Mouse (Mus musculus) cerebellum, adult 2 months (tissue): ENCODE measurements at regions not wholly inside any gene's neighbourhood (a gene's known extent, or its start where the extent isn't known, plus 50 kb on each side); places are given as distances from the start of the nearest gene placed in this dataset.
A peak's percentile ranks its signal among the peaks of the same experiment; 100 is the strongest.

Experiments used
- DNase-seq, 2 experiments: peaks; one replicate each; pipeline ENCODE4 v3.0.0; 2021
- H3K27ac ChIP-seq: fragments of 200-500 bp; 2 replicates; pipeline ENCODE4 v1.5.1; 2012; ENCODE audit warnings: low read length, control low read depth, inconsistent platforms; ENCODE audit not compliant: insufficient read depth
- H3K27me3 ChIP-seq: fragments of 200-500 bp; 2 replicates; pipeline ENCODE4 v1.6.1; 2012; ENCODE audit warnings: inconsistent platforms, mild to moderate bottlenecking, low read length, moderate library complexity; ENCODE audit not compliant: control insufficient read depth, insufficient read depth
- H3K4me1 ChIP-seq: fragments of 200-500 bp; 2 replicates; pipeline ENCODE4 v1.6.1; 2011; ENCODE audit warnings: low read length; ENCODE audit not compliant: control insufficient read depth, insufficient read depth
- H3K4me3 ChIP-seq: fragments of 200-500 bp; replicated peaks from 2 replicates; pipeline ENCODE3; 2011; ENCODE audit warnings: mild to moderate bottlenecking, low read depth, low read length, control low read depth; ENCODE audit not compliant: insufficient read depth
- CTCF ChIP-seq: fragments of 200-500 bp; IDR thresholded peaks from 2 replicates; pipeline ENCODE4 v1.5.1; 2011; ENCODE audit warnings: low read depth, mild to moderate bottlenecking, control low read depth, low read length, moderate library complexity, borderline replicate concordance; ENCODE audit not compliant: insufficient read depth
- POLR2A ChIP-seq: fragments of 200-500 bp; IDR thresholded peaks from 2 replicates; pipeline ENCODE4 v1.6.1; 2011; ENCODE audit warnings: low read length, control low read depth, borderline replicate concordance; ENCODE audit not compliant: insufficient read depth
- WGBS: fragments of 180-500 bp; shearing (Covaris S2); methylation state at CpG from one replicate; pipeline ENCODE4 v1.1.7; 2018; 5-methylcytosine and 5-hydroxymethylcytosine counted together

DNA sequence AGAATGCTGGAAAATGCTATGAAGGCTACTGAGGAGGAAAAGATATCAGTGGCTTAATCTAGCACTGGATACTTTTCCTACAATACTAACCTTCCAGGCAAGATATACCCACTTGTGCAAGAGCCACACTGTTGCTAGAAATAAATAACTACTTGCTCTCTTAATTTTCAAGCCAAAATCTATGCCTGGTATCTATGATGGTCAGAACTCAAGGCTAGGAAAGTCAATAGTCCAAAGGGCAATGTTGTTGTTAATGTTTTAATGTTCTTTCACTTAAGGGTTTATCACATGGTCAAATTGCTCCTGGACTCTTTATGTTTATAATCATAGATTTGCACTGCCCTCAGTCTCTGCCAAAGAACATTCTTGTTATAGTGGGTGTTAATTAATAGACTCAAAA is 533.5 kb downstream of the Kcnj2 start:
- H3K4me1 ChIP-seq = no peaks in the 10 kb centered on the region
- DNase-seq = no peak
- no peaks in the 10 kb centered on the region for H3K27me3 ChIP-seq
- no peak overlapping the region for H3K27ac ChIP-seq
- no peak overlapping the region for H3K4me3 ChIP-seq
- TF ChIP-seq POLR2A (no peak), CTCF (no peak)

DNA sequence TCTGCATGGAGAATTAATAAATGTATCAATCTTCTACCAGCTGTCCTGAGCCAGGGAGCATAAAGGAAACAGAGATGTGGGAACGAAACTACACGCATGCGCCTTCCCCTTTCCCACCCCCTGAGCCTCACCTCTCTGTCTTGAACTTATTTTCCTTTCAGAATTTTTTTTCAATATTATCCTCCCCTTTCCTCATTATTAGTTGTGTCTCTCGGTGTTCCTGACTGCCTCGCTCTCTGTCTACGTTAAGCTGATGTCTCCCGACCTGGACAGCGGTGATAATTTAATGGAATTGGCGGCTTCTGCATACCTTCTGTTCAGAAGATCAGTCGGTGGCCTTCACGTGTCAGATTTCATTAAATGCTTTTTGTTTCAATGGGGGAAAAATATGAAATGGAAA is 539.2 kb downstream of the Kcnj2 start:
- 16% methylated on average over 11 of the region's 11 CpGs for WGBS
- no peaks in the 10 kb centered on the region for H3K4me1 ChIP-seq
- peak overlapping the region; percentile 89 for H3K4me3 ChIP-seq
- no peak overlapping the region for H3K27ac ChIP-seq
- H3K27me3 ChIP-seq = no peaks in the 10 kb centered on the region
- DNase-seq = peak; percentile 12 to 19
- TF ChIP-seq CTCF (no peak), POLR2A (no peak)

DNA sequence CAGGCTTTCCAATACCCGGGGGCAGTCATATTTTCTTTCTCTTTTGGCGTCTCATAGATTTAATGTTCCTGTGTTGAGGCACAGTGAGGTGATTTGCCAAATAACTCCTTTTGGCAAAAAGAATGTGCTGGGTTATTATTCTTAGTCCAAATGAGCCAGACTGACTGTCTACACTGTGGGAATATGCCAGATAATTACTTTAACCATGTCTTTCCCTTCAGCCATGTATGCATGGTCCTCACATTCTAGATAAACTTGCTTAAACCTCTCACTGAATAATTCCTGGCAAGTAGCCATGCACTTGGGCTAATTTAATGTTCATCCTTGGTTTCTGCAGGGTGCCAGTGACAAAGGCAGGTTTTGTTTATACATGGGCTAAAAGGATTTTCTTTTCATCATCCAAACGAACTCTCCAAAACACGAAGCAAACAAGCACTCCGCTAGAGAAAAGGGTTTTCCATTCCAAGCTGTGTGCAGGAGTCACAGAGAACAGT is 544.6 kb downstream of the Kcnj2 start:
- 18% methylated on average over 5 of the region's 5 CpGs for WGBS
- no peak for TF ChIP-seq CTCF
- no peak for TF ChIP-seq POLR2A

DNA sequence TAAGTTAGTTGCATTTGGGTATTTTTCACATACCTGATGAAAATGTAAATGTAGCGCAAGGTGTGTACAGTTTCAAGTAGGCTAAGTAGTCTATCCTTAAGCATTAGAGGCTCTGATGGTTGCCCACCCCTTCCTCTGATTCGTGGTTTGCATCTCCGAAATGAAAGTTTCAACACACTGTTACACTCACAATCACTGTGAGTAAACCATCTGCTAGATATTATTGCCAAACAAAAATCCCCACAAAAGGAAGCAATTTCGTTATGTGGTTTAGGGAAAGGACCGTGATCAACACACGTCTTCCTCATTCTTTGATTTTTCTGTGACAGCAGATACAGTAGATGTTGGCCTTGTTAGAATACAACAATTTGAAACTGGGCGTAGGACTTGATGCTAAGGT is 577.6 kb downstream of the Kcnj2 start:
- TF ChIP-seq POLR2A (no peak), CTCF (no peak)
- no peaks in the 10 kb centered on the region for H3K27me3 ChIP-seq
- 87% methylated on average over 7 of the region's 7 CpGs for WGBS

More for the DNA sequence above, 544.6 kb downstream of the Kcnj2 start:
- H3K27ac ChIP-seq = no peak overlapping the region
- H3K4me1 ChIP-seq = no peaks in the 10 kb centered on the region
- H3K27me3 ChIP-seq = no peaks in the 10 kb centered on the region
- DNase-seq = no peak
- H3K4me3 ChIP-seq = no peak overlapping the region

DNA sequence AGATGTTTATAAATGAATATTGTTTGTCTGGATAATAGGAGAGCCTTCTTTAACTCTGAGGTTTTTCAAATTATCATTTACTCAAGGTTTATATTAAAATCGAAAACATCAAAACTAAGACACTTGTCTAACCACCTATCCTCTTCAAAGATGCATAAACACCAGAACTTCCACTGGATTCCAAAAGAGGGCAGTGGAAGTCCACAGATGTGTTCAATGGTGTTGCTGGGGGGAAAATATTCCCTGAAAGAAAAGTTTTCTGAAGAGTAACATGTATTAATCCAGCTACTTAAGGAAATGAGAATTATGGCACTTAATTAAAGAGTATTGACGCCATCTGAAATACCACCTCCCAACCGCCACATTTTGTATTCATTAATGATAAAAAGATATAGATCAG is 586.9 kb downstream of the Kcnj2 start:
- no peak for DNase-seq
- Histone ChIP-seq H3K27ac (no peak overlapping the region), H3K27me3 (no peaks in the 10 kb centered on the region), H3K4me3 (no peak overlapping the region), H3K4me1 (no peaks in the 10 kb centered on the region)
- TF ChIP-seq POLR2A (no peak), CTCF (no peak)
- WGBS = 45% methylated on average over 3 of the region's 3 CpGs

More for the DNA sequence above, 577.6 kb downstream of the Kcnj2 start:
- Histone ChIP-seq H3K4me1 (no peaks in the 10 kb centered on the region), H3K27ac (no peak overlapping the region), H3K4me3 (no peak overlapping the region)
- no peak for DNase-seq

DNA sequence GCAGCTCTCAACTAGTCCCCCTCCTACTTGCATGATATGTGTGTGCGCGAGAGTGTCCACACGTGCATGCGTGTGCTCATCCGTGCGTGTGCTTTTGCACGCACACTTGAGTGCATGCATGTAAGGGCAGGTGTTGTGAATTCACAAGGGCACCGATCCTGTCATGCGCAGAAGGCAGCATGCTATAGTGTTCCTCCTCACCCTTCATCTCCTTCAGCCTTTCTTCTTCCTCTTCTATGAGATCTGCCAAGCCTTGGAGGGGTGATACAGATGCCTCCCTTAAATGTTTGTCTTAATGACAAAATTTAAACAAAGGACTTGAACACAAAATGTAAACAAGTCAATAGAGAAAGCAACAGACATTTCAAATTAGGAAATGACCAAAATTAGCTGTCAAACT is 591.8 kb downstream of the Kcnj2 start:
- H3K4me1 ChIP-seq = no peaks in the 10 kb centered on the region
- no peak for DNase-seq
- WGBS = 90% methylated on average over 9 of the region's 9 CpGs
- no peak overlapping the region for H3K27ac ChIP-seq
- no peak overlapping the region for H3K4me3 ChIP-seq
- no peaks in the 10 kb centered on the region for H3K27me3 ChIP-seq
- TF ChIP-seq POLR2A (no peak), CTCF (no peak)

DNA sequence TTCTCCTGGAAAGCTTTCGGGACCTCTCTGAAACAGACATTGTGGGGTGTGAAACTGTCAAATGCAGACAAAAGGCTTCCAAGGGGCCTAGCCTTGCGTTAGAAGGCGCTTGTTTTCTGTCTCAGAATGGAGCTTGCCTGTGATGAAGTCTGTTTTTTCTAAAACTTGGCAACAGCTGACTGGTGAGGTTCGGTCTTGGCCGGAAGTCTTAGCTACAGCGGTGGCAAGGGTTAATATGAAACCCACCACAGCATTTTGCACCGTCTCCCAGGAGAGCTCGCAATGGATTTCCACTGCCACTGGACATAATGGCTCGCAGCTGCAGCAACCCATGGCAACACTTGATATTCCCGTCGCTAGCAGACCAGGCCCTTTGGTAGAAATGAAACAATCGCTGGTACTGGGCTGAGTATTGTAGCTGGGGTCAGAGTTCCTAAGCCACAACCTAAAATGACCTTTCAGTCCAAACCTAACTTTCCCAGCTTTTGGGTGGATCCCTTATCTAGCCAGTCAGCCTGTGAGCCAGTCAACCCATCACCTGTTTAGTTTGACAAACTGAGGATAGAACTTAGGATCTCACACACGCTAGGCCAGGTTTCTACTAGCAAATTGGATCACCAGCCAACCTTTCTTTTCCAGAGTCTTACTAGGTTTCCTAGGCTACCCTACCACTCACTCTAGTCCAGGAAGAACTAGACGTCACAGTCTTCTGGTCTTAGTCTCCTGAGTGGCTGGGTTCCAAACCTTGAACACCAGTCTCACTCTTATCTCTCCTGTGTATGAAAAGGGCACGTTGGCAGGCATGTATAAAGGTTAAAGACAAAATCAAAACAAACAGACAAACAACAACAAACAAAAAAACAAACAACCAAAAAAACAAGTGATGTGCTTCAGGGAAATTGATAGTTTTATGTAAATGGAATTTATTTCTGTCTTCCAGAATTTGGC is 592.7 kb downstream of the Kcnj2 start:
- whole genome bisulfite sequencing = 28% methylated on average over 15 of the region's 15 CpGs
- Histone ChIP-seq H3K27ac (no peak overlapping the region), H3K27me3 (no peaks in the 10 kb centered on the region), H3K4me3 (no peak overlapping the region), H3K4me1 (no peaks in the 10 kb centered on the region)
- DNase-seq = no peak
- TF ChIP-seq CTCF (no peak), POLR2A (no peak)

DNA sequence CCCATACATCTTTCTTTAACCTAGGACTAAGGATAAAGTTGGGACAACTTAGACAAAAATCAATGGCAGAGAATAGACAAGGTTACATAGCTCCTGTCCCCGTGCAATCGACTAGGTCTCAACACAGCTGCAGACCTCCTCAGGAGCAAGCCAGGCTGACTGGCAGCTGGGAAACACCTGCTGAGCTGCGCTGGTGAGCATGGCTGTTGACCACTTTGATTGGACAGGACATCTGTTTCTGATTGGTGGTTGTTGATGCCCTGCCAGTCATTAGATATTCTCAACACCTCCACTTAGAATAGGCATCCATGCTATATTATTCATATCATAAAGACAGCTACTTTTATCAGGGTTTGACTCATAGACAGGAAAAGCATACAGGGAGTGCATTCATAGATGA is 597.3 kb downstream of the Kcnj2 start:
- H3K4me3 ChIP-seq = no peak overlapping the region
- TF ChIP-seq POLR2A = no peak
- TF ChIP-seq CTCF = no peak
- no peak overlapping the region for H3K27ac ChIP-seq
- DNase-seq = no peak
- 57% methylated on average over 3 of the region's 3 CpGs for whole genome bisulfite sequencing
- no peaks in the 10 kb centered on the region for H3K4me1 ChIP-seq
- H3K27me3 ChIP-seq = no peaks in the 10 kb centered on the region
